Mouse (Mus musculus): ENCODE measurements around the gene Rxfp3.

- TF ChIP-seq POLR2A (IDR thresholded peaks at IDR 0.05; ENCODE audit: low read depth, low read length) (no peak), CTCF (IDR thresholded peaks at IDR 0.05; ENCODE audit: extremely low read depth, insufficient read depth, insufficient read length, insufficient replicate concordance) (no peak)
These were observed 7.6 kb downstream of the Rxfp3 start for GRCm38 (mm10) chr15:11030188-11030587.

All from spleen, adult 2 months (tissue).